Mouse (Mus musculus): Measurements from ENCODE around the gene Pced1a. TPM values are rescaled to one million over a fixed set of nuclear protein-coding genes. Genes with fewer than 3 reads are reported as not detected.
"Not testable (repeated sequence)": the region's sequence is repeated elsewhere in the genome, so short reads cannot be mapped to it uniquely, and the experiment has no call there.

Pced1a gene
- total RNA-seq, 2 experiments from 2014 or later = 19.5 to 22.1 TPM

- no peak for DNase-seq (ENCODE audit: low spot score in 2 of 2)
Observed at GRCm38 (mm10) chr2:130395696-130396095, 28.8 kb downstream of the Pced1a start.

GRCm38 (mm10) chr2:130392836-130393235 lies 31.7 kb downstream of the Pced1a start:
- no peak for DNase-seq (ENCODE audit: low spot score in 2 of 2)

GRCm38 (mm10) chr2:130390993-130391625 lies 33.4 kb downstream of the Pced1a start:
- no peak for DNase-seq (ENCODE audit: low spot score in 2 of 2)

- no peak for DNase-seq (ENCODE audit: low spot score in 2 of 2)
Observed at GRCm38 (mm10) chr2:130388796-130389195, 35.7 kb downstream of the Pced1a start.

GRCm38 (mm10) chr2:130386212-130386611 lies 38.3 kb downstream of the Pced1a start:
- DNase-seq (ENCODE audit: low spot score in 2 of 2) = no peak

GRCm38 (mm10) chr2:130383895-130384294 lies 40.6 kb downstream of the Pced1a start:
- DNase-seq (ENCODE audit: low spot score in 2 of 2) = no peak

- no peak for DNase-seq (ENCODE audit: low spot score in 2 of 2)
Observed at GRCm38 (mm10) chr2:130383205-130383604, 41.3 kb downstream of the Pced1a start.

- no peak for DNase-seq (ENCODE audit: low spot score in 2 of 2)
Observed at GRCm38 (mm10) chr2:130374951-130375350, 49.5 kb downstream of the Pced1a start.

GRCm38 (mm10) chr2:130373026-130373425 lies 51.5 kb downstream of the Pced1a start:
- DNase-seq (ENCODE audit: low spot score in 2 of 2) = not testable (repeated sequence)

GRCm38 (mm10) chr2:130367386-130367785 lies 57.1 kb downstream of the Pced1a start:
- no peak for DNase-seq (ENCODE audit: low spot score in 2 of 2)

Other genes with a start within 250 kb of the Pced1a start
- 100 to 1,000 TPM; 110 to 119 TPM for gene Snrpb, start 245.3 kb downstream of the Pced1a start, total RNA-seq (2021)
- gene Tmc2, start 229.5 kb downstream of the Pced1a start, total RNA-seq (2021) = not detected
- 100 to 1,000 TPM; 114 to 135 TPM for gene Nop56, start 150.3 kb downstream of the Pced1a start, total RNA-seq (2021)
- gene Idh3b, start 140.2 kb downstream of the Pced1a start, total RNA-seq (2021) = 100 to 1,000 TPM; 287 to 311 TPM
- 1 to 10 TPM; 7.4 to 8.2 TPM for gene Ebf4, start 129.5 kb downstream of the Pced1a start, total RNA-seq (2021)
- 1 to 10 TPM; 6.1 to 7.8 TPM for gene Cpxm1, start 27.1 kb downstream of the Pced1a start, total RNA-seq (2021)
- not detected for gene Gm28372, start 19.5 kb downstream of the Pced1a start, total RNA-seq (2021)
- gene 1700020A23Rik, start 19.4 kb downstream of the Pced1a start, total RNA-seq (2021) = not detected
- gene Tmem239, start 18.2 kb downstream of the Pced1a start, total RNA-seq (2021) = not detected
- 10 to 100 TPM; 88.2 to 88.6 TPM for gene Vps16, start 362 bp downstream of the Pced1a start, total RNA-seq (2021)
- gene Ptpra, start 25.6 kb upstream of the Pced1a start, total RNA-seq (2021) = 100 to 1,000 TPM; 214 to 229 TPM
- gene Mrps26, start 139.0 kb upstream of the Pced1a start, total RNA-seq (2021) = 10 to 100 TPM; 71.0 to 75.4 TPM
- gene Oxt, start 151.5 kb upstream of the Pced1a start, total RNA-seq (2021) = not detected
- 1 to 10 TPM in 1 of 2 experiments, under 1 TPM in 1; 0.87 to 1.2 TPM for gene Avp, start 157.9 kb upstream of the Pced1a start, total RNA-seq (2021)
- 10 to 100 TPM in 1 of 2 experiments, 1 to 10 TPM in 1; 7.8 to 13.4 TPM for gene Fastkd5, start 205.3 kb upstream of the Pced1a start, total RNA-seq (2021)
- gene Ubox5, start 205.3 kb upstream of the Pced1a start, total RNA-seq (2021) = 10 to 100 TPM in 1 of 2 experiments, 1 to 10 TPM in 1; 8.2 to 10.7 TPM
- gene Lzts3, start 218.1 kb upstream of the Pced1a start, total RNA-seq (2021) = 100 to 1,000 TPM; 193 to 229 TPM
- gene Ddrgk1, start 240.0 kb upstream of the Pced1a start, total RNA-seq (2021) = 100 to 1,000 TPM; 102 to 109 TPM
- gene Itpa, start 242.9 kb upstream of the Pced1a start, total RNA-seq (2021) = 10 to 100 TPM; 34.9 to 38.2 TPM

All from left cerebral cortex, adult 18-20 months (tissue).